Mouse (Mus musculus): Measurements from ENCODE around the gene Sh3pxd2a.

The Sh3pxd2a gene

DNA sequence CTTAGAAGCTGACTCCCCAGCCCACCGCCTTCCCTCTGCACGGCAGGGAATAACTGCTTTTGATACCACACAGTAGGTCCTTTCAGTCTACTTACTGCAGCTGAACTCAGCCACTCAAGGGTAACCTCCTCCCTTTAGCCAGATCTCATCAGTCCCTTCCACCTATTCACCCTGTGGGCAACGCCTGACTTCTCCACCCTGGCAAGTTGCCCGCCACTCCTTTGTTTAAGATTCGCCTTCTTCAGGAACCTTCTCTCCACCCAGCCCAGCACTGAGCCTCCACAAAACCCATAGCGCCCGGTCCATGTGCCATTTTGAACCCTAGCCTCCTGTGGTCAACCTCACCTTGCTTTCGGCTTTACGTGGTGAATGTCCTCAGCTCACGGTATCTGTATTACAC lies 161.1 kb downstream of the Sh3pxd2a start:
- DNase-seq, result no peak

- peak; percentile 89 for DNase-seq
Observed at GRCm38 (mm10) chr19:47302191-47302852, 161.9 kb downstream of the Sh3pxd2a start.

GRCm38 (mm10) chr19:47301303-47302190 lies 162.7 kb downstream of the Sh3pxd2a start:
- DNase-seq, result no peak

- no peak for DNase-seq
Observed at GRCm38 (mm10) chr19:47298100-47298499, 166.1 kb downstream of the Sh3pxd2a start.

- peak; percentile 46 for DNase-seq
Observed at GRCm38 (mm10) chr19:47292451-47292951, 171.7 kb downstream of the Sh3pxd2a start.

DNA sequence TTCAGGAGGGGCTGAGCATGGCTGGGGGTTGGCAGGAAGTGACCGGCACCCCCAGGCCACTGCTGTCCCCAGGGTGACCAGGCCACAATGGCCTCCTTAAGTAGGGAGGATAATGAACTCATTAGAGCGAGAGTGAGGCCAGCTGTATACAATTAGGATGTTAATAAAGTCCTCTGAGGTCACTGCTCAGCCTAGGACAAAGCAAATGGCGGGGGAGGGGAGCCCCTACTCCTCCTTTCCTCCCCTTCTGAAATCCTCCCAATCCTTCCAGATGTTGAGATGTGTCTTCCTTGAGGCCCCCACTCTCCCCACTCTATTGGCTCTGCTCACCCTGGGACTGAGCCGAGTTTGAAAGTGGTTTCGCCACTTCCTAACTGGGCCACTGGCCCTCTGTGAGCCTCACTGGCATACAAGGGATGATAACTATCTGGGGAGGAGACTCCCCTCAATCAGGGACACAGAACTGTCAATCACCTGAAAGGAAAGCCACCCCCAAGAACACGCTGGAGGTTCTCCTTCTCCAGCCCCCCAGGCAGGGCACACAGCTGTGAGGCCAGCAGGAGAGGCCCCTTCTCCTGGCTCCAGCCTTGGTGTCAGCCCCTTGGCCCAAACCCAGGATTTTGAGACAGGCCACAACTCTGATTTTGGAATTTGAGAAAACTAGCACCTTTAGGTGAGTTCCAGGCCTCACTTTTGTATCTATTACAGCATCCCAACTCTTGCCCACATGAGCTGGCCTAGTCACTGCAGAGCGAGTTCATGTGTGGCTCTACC lies 172.7 kb downstream of the Sh3pxd2a start:
- DNase-seq, result peak; percentile 39

- no peak for DNase-seq
Observed at GRCm38 (mm10) chr19:47286886-47287450, 177.2 kb downstream of the Sh3pxd2a start.

DNA sequence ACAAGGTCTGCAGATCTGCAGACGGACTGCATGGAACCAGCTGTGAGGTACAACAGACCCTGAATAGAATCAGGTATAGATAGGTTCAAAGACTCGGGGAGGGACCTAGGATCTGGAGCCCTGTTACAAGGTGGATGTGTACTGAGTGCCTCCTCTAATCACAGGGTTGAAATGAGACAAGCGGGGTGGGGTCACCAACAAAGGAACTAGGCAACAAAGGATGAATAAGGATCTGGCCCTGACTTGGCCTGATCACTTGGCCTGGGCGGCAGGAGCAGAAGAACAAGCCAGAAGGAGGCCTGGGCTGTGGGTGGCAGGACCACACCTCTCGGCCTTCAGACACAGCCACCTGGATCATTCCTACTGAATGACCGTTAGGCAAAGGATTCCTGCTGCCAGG lies 178.6 kb downstream of the Sh3pxd2a start:
- no peak for DNase-seq

GRCm38 (mm10) chr19:47282688-47283215 lies 181.4 kb downstream of the Sh3pxd2a start:
- no peak for DNase-seq

GRCm38 (mm10) chr19:47282050-47282454 lies 182.1 kb downstream of the Sh3pxd2a start:
- peak; percentile 22 for DNase-seq

DNA sequence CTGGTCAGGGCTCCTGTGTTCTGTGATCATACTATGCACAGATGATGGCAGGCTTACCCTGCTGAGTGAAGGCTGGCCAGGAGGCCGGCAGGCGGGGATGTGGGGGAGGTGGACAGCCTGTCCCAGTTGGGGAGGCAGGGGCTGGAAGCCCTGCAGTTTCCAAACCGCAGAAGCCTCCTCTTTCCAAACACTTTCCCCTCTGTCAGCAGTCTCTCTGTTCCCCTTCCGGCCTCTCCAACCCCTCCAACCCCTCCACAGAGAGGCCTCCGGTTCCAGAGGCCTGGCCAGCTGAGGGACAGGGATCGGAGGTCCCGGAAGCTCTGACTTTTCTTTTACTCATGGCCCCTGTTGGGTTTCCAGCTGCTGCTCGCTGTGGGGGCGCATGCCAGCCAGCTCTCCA lies 183.3 kb downstream of the Sh3pxd2a start:
- peak; percentile 35 for DNase-seq

GRCm38 (mm10) chr19:47279788-47280532 lies 184.2 kb downstream of the Sh3pxd2a start:
- DNase-seq, result peak; percentile 47

GRCm38 (mm10) chr19:47279372-47279771 lies 184.8 kb downstream of the Sh3pxd2a start:
- DNase-seq, result no peak

- peak; percentile 38 for DNase-seq
Observed at GRCm38 (mm10) chr19:47276730-47277129, 187.5 kb downstream of the Sh3pxd2a start.

- no peak for DNase-seq
Observed at GRCm38 (mm10) chr19:47270520-47270919, 193.7 kb downstream of the Sh3pxd2a start.

DNA sequence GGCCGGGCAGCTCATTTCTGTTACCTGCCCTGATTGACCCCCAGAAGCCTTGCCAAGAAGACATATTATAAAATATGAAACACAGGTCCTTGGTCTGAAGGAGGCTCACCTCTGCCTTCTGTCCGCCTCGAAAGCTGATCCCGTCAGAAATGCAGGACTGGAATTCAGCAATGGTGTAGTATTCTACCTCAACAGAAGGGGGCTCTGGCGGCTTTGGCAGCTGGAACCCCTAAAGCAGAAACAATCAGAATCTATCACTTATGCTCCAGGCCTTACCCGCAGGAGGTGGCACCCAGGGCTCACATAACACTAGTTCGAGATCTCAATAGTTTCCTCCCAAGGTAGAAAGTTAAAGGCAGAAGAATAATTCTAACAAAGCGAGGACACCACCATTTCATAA lies 194.5 kb downstream of the Sh3pxd2a start:
- peak; percentile 38 for DNase-seq

- DNase-seq, result no peak
Observed at GRCm38 (mm10) chr19:47267066-47267465, 197.1 kb downstream of the Sh3pxd2a start.

- DNase-seq, result no peak
Observed at GRCm38 (mm10) chr19:47266070-47266801, 198.0 kb downstream of the Sh3pxd2a start.

- peak; percentile 71 for DNase-seq
Observed at GRCm38 (mm10) chr19:47264322-47265092, 199.7 kb downstream of the Sh3pxd2a start.

DNA sequence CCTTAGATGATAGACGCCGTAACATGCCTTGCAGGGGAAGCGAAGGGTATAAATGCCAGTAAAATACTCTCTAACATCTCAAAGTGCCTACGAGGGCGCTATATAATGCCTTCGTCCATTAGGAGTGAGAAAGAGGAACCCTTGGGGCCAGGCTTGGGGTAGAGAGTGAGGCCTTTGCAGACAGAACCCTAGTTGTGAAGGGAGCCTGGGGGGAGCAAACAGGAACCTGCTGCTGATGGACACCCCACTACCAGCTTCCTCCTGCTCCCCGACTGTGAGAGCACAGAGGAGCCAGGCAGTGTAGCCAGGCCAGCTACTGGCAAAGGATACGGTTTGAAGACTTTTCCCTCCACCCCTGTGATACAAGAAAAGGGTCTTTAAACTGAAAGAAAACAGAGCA lies 200.6 kb downstream of the Sh3pxd2a start:
- no peak for DNase-seq
